Mouse (Mus musculus) liver, postnatal 0 days (tissue): ENCODE data around the gene Dab1.

ENCODE experiments used
- CTCF ChIP-seq: sonication (generic); IDR thresholded peaks from 2 replicates; pipeline ENCODE4 v1.5.1; 2016; ENCODE audit warnings: antibody characterized with exemption, low read depth
- EP300 ChIP-seq: IDR thresholded peaks from 2 replicates; pipeline ENCODE4 v1.6.1; 2016; ENCODE audit warnings: antibody characterized with exemption, low read depth, mild to moderate bottlenecking

DNA sequence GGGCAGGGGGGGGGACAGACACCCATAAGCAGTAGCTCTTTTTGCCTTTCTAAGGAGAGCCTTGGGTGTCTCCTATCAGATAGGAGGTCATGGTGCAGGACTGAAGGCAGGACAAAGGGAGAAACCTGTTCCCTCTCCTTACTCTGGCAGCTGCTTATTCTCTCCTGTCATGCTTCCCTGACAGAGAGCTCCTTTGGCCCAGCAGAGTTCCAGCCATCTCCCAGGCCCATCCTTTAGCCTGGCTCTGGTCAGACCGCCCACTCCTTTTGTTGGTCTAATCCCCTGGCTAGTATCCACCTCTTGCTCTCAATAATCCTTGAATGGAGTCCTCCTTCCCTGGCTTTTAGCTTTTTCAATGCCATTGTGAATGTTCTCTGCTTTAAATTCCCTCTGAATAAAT is 878.1 kb downstream of the Dab1 start:
- TF ChIP-seq CTCF, result no peak
- TF ChIP-seq EP300, result no peak
